Mouse (Mus musculus) C2C12 (cell line): ENCODE results near the gene Krtap3-2.
"Not testable (repeated sequence)": the region's sequence is repeated elsewhere in the genome, so short reads cannot be mapped to it uniquely, and the experiment has no call there.

ENCODE experiments used
- CTCF ChIP-seq: IDR thresholded peaks from one replicate; pipeline ENCODE4 v1.5.1; 2011; ENCODE audit not compliant: control insufficient read depth, insufficient read depth, insufficient read length
- MAX ChIP-seq: IDR thresholded peaks from one replicate; pipeline ENCODE4 v1.6.1; 2011; ENCODE audit warnings: mild to moderate bottlenecking, control low read depth

DNA sequence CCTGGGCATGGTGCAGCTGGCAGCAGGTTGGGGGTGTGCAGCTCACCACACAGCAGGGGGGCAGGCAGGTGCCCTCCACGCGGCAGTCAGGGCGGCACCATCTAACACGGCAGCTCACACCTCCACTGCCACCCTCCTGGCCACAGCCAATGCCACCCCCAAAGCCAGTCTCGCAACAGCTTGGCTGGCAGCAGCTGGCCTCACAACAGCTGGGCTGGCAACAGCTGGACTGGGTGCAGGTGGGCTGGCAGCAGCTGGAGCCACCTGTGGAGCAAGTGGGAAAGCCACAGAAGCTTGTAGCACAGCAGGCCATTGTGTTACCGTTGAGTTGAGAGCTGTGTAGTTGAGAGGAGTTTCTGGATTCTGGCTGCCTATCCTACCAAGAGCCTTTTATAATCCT is 41.1 kb upstream of the Krtap3-2 start, which contains the start of gene Krtap9-3:
- not testable (repeated sequence) for TF ChIP-seq CTCF, MAX
